Mouse (Mus musculus): ENCODE measurements at regions not wholly inside any gene's neighbourhood (a gene's known extent, or its start where the extent isn't known, plus 50 kb on each side); places are given as distances from the start of the nearest gene placed in this dataset.

DNA sequence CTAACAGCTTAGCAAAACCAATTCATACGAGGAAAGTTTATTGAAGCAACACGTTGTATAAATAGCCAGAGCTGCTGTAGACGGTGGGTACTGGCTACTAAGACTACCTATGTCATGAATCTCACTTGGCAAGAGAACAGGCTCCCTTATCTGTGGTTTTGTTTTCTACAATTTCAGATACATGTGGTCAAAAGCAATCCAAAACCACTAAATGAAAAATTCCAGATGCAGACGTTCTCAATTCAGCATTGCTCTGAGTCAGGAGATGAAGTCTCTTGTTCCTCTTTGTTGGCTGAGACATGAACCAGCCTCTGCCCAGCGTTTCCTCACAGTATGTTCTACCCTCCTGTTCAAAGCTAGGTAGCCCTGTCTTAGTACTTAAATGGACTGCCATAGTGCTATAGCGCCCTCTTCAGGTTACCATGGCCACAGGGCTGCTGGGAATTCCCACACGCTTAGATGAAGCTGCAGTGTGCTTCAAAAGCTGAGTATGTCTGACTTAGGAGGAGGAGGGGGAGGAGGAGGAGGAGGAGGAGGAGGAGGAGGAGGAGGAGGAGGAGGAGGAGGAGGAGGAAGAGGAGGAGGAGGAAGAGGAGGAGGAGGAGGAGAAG, 119.0 kb upstream of the Smyd2 start:
- no peak for ATAC-seq (ENCODE audit: low FRiP score, low read depth)
- WGBS, result 73% methylated on average over 7 of the region's 7 CpGs

DNA sequence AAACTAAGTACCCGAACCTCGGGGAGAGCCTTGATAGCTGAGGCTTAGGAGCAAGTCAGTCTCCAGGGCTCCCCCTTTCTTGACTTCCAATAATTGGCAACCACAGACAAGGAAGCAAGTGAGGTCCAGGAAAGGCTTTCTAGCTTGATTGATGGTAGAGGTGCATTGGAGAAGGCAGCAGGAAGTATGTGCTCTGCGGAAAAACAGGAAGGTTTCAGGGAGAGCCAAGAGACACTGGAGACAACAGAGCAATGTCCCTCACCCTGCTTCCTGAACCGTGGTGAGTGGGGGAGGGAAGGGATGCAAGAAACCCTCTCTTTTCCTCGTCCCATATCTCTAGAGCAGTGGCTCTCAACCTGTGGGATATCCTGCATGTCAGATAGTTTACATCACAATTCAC, 115.9 kb upstream of the Smyd2 start:
- Histone ChIP-seq H3K4me1 (replicated peaks) (0 out of 2 replicates have a peak, but pooled peaks cover 7% of the 10 kb centered on the region), H3K9me3 (no peaks in the 10 kb centered on the region), H3K27ac (replicated peaks) (no peak overlapping the region), H3K4me3 (no peak overlapping the region), H3K9ac (no peak overlapping the region), H3K36me3 (no peaks in the 10 kb centered on the region), H3K4me2 (no peak overlapping the region), H3K27me3 (no peaks in the 10 kb centered on the region)
- ATAC-seq (ENCODE audit: low FRiP score, low read depth), result no peak
- 46% methylated on average over 5 of the region's 5 CpGs for WGBS

More for the DNA sequence above, 119.0 kb upstream of the Smyd2 start:
- no peak overlapping the region for H3K4me3 ChIP-seq
- H3K4me2 ChIP-seq, result no peak overlapping the region
- H3K27me3 ChIP-seq, result peaks cover 3% of the 10 kb centered on the region; the same call in 1 of the 2 replicates
- H3K9ac ChIP-seq, result no peak overlapping the region
- H3K27ac ChIP-seq (replicated peaks), result no peak overlapping the region
- no peaks in the 10 kb centered on the region for H3K9me3 ChIP-seq
- H3K36me3 ChIP-seq, result no peaks in the 10 kb centered on the region
- no peaks in the 10 kb centered on the region for H3K4me1 ChIP-seq (replicated peaks)

DNA sequence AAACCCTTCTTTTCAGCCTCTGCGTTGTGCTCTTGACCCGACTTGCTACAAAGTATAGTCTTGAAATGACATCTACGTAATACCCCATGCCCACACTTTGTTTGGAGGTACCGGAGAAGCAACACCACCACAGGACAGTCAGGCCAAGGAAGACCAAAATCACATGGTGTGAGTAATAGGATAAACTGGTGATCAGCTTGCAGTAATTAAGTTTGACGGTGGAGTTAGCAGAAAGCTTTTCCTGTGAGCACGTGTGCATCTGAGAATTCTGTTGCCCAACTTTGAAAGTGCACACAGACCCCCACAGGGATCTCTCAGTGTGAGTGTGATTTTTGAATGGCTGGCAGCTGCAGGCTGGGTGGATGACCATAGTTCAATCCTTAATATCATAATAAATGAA, 114.6 kb upstream of the Smyd2 start:
- Histone ChIP-seq H3K4me2 (no peak overlapping the region), H3K9ac (no peak overlapping the region), H3K27ac (replicated peaks) (no peak overlapping the region), H3K4me3 (no peak overlapping the region), H3K9me3 (no peaks in the 10 kb centered on the region), H3K36me3 (no peaks in the 10 kb centered on the region), H3K4me1 (replicated peaks) (0 out of 2 replicates have a peak, but pooled peaks cover 7% of the 10 kb centered on the region), H3K27me3 (no peaks in the 10 kb centered on the region)
- 68% methylated on average over 6 of the region's 6 CpGs for WGBS
- no peak for ATAC-seq (ENCODE audit: low FRiP score, low read depth)

DNA sequence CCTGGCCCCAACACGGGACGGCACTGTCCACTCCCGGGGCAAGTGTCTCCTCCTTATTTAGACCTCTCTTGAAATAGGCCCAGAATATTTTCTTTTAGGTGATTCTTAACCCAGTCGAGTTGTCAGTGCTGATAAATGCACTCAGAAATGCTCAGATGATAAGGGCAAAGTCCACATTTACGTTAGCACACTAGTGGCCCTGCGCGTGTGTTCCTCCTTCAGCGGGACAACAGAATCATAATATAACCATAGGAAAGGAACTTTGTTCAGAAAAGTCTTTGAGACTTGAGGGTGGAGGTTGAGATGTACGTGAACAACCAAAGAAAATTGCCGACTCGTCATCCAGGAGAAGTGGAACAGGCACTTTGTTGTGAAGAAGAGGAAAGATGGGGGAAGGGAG, 113.8 kb upstream of the Smyd2 start:
- Histone ChIP-seq H3K4me3 (no peak overlapping the region), H3K27ac (replicated peaks) (no peak overlapping the region), H3K4me2 (no peak overlapping the region), H3K9me3 (no peaks in the 10 kb centered on the region), H3K36me3 (no peaks in the 10 kb centered on the region), H3K9ac (no peak overlapping the region), H3K27me3 (no peaks in the 10 kb centered on the region), H3K4me1 (replicated peaks) (0 out of 2 replicates have a peak, but pooled peaks cover 7% of the 10 kb centered on the region)
- ATAC-seq (ENCODE audit: low FRiP score, low read depth), result no peak
- WGBS, result 92% methylated on average over 11 of the region's 11 CpGs

DNA sequence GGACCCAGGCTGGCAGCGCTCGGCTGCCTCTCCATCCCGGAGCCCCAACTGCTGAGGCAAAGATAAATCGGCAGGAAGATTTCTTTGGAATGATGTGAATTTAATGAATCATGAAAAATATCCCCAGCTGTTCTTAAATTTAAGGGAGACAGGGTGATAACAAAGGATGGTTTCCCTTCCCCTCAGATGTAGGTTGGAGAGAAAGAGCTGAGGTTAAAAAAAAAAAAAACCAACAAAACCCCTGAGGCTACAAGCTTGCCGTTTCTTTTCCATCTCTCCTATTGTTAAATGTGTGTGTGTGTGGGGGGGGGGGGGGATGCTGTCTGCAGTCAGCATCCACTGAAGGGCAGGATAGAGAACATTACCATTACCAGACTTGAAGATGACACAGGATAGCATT, 111.9 kb upstream of the Smyd2 start:
- H3K27ac ChIP-seq (replicated peaks), result no peak overlapping the region

DNA sequence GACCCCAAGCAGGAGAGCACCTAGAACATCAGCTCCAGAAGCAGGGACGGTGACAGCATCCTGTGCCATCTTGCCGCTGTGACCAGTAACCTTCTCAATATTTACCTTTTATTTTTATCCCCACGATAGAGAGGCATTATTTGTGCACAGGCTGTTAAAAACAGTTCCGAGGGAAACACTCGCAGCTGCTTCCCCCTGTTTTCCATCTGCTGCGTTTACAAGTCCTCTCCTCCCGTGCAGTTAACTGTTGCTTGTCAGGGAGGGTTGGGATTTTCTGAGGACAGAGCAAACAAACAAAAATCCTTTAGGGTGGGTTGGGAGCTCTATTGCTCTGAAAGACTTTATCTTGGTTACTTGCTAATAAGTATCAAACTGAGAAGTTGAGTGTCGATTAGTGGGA, 105.4 kb upstream of the Smyd2 start:
- H3K9me3 ChIP-seq, result no peaks in the 10 kb centered on the region
- 30% methylated on average over 8 of the region's 8 CpGs for WGBS

More for the DNA sequence above, 111.9 kb upstream of the Smyd2 start:
- Histone ChIP-seq H3K9ac (no peak overlapping the region), H3K36me3 (no peaks in the 10 kb centered on the region), H3K9me3 (no peaks in the 10 kb centered on the region), H3K4me3 (no peak overlapping the region), H3K4me2 (no peak overlapping the region), H3K27me3 (no peaks in the 10 kb centered on the region), H3K4me1 (replicated peaks) (0 out of 2 replicates have a peak, but pooled peaks cover 7% of the 10 kb centered on the region)
- 22% methylated on average over 5 of the region's 5 CpGs for WGBS
- ATAC-seq (ENCODE audit: low FRiP score, low read depth), result no peak

DNA sequence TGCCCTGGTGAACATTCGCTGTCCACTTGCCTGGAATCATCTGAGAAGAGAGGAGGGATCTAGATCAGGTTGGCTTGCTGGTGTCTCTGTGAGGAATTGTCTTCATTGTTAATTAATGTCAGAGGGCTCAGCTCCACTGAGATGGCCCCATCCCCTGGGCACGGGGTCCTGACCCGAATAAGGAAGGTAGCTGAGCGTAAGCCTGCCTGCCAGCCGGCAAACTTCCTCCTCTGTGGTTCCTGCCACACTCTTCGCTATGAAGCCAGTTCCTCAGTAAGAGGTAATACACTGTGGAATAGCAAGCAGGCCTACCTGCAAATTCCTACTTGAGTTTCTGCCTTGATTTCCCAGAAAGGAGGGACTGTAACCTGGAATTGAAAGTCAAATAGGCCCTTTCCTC, 87.3 kb upstream of the Smyd2 start:
- Histone ChIP-seq H3K4me2 (no peak overlapping the region), H3K27ac (replicated peaks) (no peak overlapping the region), H3K4me3 (no peak overlapping the region), H3K27me3 (no peaks in the 10 kb centered on the region), H3K9ac (no peak overlapping the region), H3K9me3 (no peaks in the 10 kb centered on the region), H3K4me1 (replicated peaks) (no peaks in the 10 kb centered on the region), H3K36me3 (no peaks in the 10 kb centered on the region)
- 79% methylated on average over 6 of the region's 6 CpGs for WGBS
- ATAC-seq (ENCODE audit: low FRiP score, low read depth), result no peak

More for the DNA sequence above, 105.4 kb upstream of the Smyd2 start:
- Histone ChIP-seq H3K27me3 (no peaks in the 10 kb centered on the region), H3K36me3 (no peaks in the 10 kb centered on the region), H3K4me3 (no peak overlapping the region), H3K9ac (no peak overlapping the region), H3K27ac (replicated peaks) (no peak overlapping the region), H3K4me2 (peak overlapping the region; percentile 6; the same call in 1 of the 2 replicates), H3K4me1 (replicated peaks) (peaks cover 8% of the 10 kb centered on the region)
- no peak for ATAC-seq (ENCODE audit: low FRiP score, low read depth)

DNA sequence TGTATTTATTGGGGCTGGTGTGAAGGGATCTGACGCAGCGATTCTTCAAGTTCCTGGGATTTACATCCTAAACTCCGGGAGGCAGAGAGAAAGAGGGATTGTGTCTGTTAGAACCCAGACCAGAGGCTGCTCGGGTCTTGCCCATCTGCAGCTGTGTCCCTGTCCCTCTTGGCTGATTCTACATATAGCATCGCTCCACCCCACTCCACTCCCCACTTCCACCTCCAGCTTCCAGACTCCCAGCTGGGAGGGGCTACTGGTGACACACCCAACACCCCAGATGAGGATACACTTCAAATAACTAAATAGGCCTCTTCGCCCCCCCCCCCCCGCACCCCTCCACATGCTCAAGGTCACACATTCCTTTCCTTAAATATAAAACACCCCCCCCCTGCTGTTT, 85.1 kb upstream of the Smyd2 start:
- H3K4me1 ChIP-seq (replicated peaks), result no peaks in the 10 kb centered on the region
- H3K9me3 ChIP-seq, result no peaks in the 10 kb centered on the region
- no peak overlapping the region for H3K27ac ChIP-seq (replicated peaks)
- no peak overlapping the region for H3K4me3 ChIP-seq
- no peak for ATAC-seq (ENCODE audit: low FRiP score, low read depth)
- 61% methylated on average over 7 of the region's 7 CpGs for WGBS
- no peaks in the 10 kb centered on the region for H3K27me3 ChIP-seq
- no peaks in the 10 kb centered on the region for H3K36me3 ChIP-seq
- H3K9ac ChIP-seq, result no peak overlapping the region
- H3K4me2 ChIP-seq, result no peak overlapping the region

DNA sequence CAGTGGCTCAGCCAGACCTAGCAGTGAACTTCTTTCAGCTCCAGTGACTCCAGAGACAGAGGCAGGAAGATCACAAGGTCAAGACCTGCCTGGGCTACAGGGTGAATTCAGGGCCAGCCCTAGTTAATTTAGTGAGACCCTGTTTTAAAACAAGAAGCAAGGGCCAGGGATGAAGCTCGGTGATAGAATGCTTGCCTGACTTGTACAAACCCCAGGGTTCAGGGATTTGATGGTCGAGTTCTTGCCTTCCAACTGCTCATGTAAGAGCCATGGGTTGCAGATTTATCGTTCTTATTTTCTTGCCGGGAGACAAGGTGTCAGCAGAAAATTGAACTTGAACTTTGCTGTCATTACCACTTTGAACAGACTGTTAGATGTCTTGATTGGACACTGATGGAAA, 78.9 kb upstream of the Smyd2 start:
- 80% methylated on average over 4 of the region's 4 CpGs for WGBS
- H3K27ac ChIP-seq (replicated peaks), result no peak overlapping the region
- H3K4me2 ChIP-seq, result no peak overlapping the region
- no peak overlapping the region for H3K9ac ChIP-seq
- no peaks in the 10 kb centered on the region for H3K4me1 ChIP-seq (replicated peaks)
- H3K27me3 ChIP-seq, result no peaks in the 10 kb centered on the region
- no peak overlapping the region for H3K4me3 ChIP-seq
- H3K9me3 ChIP-seq, result no peaks in the 10 kb centered on the region
- H3K36me3 ChIP-seq, result no peaks in the 10 kb centered on the region
- no peak for ATAC-seq (ENCODE audit: low FRiP score, low read depth)

DNA sequence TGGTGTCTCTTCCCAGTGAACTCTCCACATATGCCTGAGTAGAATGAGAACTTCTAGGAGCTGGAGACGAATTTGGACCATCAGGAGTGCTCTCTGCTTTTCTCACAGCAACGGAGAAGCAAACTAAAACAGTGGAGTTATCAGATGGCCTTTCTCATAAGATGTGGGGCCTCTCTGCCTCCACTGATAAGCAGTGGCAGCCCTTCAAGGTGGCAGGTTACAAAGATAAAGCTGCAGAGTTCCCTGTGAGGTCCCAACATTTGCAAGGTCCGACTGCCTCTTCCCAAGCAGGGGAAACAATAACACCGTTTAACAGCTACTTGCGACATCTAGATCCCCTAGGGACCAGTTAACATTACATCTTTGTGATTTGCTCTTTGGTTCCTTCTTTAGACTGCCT, 71.5 kb upstream of the Smyd2 start:
- no peak for ATAC-seq (ENCODE audit: low FRiP score, low read depth)
- Histone ChIP-seq H3K9ac (no peak overlapping the region), H3K4me3 (no peak overlapping the region), H3K4me2 (no peak overlapping the region), H3K27me3 (no peaks in the 10 kb centered on the region), H3K36me3 (no peaks in the 10 kb centered on the region), H3K9me3 (no peaks in the 10 kb centered on the region), H3K27ac (replicated peaks) (no peak overlapping the region), H3K4me1 (replicated peaks) (peaks cover 8% of the 10 kb centered on the region)
- WGBS, result 59% methylated on average over 5 of the region's 5 CpGs

DNA sequence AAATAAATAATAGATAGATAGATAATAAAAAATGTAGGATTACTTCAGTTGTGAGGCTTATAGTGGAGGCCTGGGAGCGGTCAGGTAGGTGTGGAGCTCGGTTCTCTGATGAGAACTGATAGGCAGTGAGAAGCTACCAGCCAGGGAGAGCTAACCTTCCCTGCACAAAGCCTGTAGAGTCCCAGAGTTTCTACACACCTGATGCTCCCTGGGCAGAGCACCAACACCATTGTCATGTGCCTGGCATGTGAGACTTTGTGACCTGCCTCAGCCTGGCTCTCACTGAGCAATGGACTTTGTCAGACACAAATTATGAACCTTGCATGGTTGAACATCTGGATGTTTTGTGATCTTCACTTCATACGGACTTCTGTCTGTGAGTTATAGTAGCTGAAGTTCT, 71.1 kb upstream of the Smyd2 start:
- ATAC-seq (ENCODE audit: low FRiP score, low read depth), result no peak
- 92% methylated on average over 3 of the region's 3 CpGs for WGBS
- Histone ChIP-seq H3K9ac (no peak overlapping the region), H3K4me3 (no peak overlapping the region), H3K27ac (replicated peaks) (no peak overlapping the region), H3K9me3 (no peaks in the 10 kb centered on the region), H3K4me2 (no peak overlapping the region), H3K27me3 (no peaks in the 10 kb centered on the region), H3K4me1 (replicated peaks) (peaks cover 8% of the 10 kb centered on the region), H3K36me3 (no peaks in the 10 kb centered on the region)

DNA sequence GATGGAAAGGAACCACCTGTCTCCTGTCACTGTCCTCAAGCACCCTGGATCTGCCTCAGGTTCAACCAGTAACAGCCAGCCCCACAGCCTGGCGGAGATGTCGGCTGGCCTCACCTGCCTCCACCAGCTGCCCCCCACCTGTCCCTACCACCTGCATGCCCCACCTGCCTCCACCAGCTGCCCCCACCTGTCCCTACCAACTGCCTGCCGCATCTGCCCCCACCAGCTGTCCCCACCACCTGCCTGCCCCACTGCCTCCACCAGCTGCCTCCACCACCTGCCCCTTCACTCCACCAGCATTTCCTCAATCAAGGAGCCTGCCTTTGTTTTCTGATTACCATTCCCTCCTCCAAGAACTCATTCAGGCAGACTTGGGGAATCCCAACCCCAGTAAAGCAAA, 68.9 kb upstream of the Smyd2 start:
- no peak overlapping the region for H3K9ac ChIP-seq
- H3K36me3 ChIP-seq, result no peaks in the 10 kb centered on the region
- WGBS, result 78% methylated on average over 3 of the region's 3 CpGs
- H3K4me2 ChIP-seq, result no peak overlapping the region
- no peak overlapping the region for H3K27ac ChIP-seq (replicated peaks)
- no peak for ATAC-seq (ENCODE audit: low FRiP score, low read depth)
- peaks cover 8% of the 10 kb centered on the region for H3K4me1 ChIP-seq (replicated peaks)
- H3K9me3 ChIP-seq, result no peaks in the 10 kb centered on the region
- no peak overlapping the region for H3K4me3 ChIP-seq
- H3K27me3 ChIP-seq, result no peaks in the 10 kb centered on the region

DNA sequence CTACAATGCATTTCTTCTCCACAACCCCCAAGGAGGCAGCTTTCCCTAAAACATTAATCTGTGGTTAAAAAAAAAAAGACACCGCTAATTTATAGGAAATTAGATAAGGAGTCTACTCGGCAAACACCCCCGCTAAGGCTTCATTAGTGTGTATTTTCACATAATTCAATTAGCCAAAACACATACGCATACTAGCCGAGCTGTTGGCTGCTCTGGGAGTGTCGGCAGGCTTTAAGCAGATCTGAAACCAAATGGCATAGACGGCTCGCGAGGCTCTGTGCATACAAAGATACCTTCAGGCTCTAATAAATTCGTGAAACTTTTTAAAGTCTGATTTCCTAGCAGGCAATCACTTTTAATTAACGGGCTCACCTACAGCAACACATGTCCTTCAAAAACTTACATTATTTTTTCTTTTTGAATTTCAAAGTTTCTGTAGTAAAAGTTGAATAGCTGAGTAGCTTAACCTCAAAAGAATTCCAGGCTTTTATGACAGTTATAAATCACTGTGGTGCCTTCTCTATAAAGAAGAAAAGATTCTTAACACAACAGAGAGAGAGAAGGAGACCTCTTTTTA, 68.0 kb upstream of the Smyd2 start:
- Histone ChIP-seq H3K9me3 (no peaks in the 10 kb centered on the region), H3K4me2 (no peak overlapping the region), H3K4me1 (replicated peaks) (peaks cover 8% of the 10 kb centered on the region), H3K27me3 (no peaks in the 10 kb centered on the region), H3K4me3 (no peak overlapping the region), H3K36me3 (no peaks in the 10 kb centered on the region), H3K9ac (no peak overlapping the region), H3K27ac (replicated peaks) (no peak overlapping the region)
- WGBS, result 34% methylated on average over 11 of the region's 11 CpGs
- ATAC-seq (ENCODE audit: low FRiP score, low read depth), result no peak
